Mouse (Mus musculus): ENCODE data around the gene Atrip. TPM values are rescaled to one million over a fixed set of nuclear protein-coding genes. Genes with fewer than 3 reads are reported as not detected.

Atrip gene
- total RNA-seq (2014; fragmentation: Nextera tagmentation) (13.5 and 26.7 TPM in 2 replicates), total RNA-seq (2017) (22.2 and 30.6 TPM in 2 replicates)

- ATAC-seq (replicated peaks; ENCODE audit: poor library complexity, severe bottlenecking), result peak; percentile 98
Measured at GRCm38 (mm10) chr9:109073661-109074573, at the start of gene Atrip. Gene Atrip, minus strand, starts transcription at chr9:109074124.

- ATAC-seq (replicated peaks; ENCODE audit: poor library complexity, severe bottlenecking), result peak; percentile 41
Measured at GRCm38 (mm10) chr9:109123266-109123665, 49.3 kb upstream of the Atrip start.

- peak; percentile 55; the same call in 1 of the 2 replicates for ATAC-seq (replicated peaks; ENCODE audit: poor library complexity, severe bottlenecking)
Measured at GRCm38 (mm10) chr9:109122553-109123085, 48.7 kb upstream of the Atrip start.

GRCm38 (mm10) chr9:109120956-109121355, 47.0 kb upstream of the Atrip start:
- no peak for ATAC-seq (replicated peaks; ENCODE audit: poor library complexity, severe bottlenecking)

- no peak for ATAC-seq (replicated peaks; ENCODE audit: poor library complexity, severe bottlenecking)
Measured at GRCm38 (mm10) chr9:109119571-109119970, 45.6 kb upstream of the Atrip start.

- peak; percentile 47 for ATAC-seq (replicated peaks; ENCODE audit: poor library complexity, severe bottlenecking)
Measured at GRCm38 (mm10) chr9:109118106-109118505, 44.2 kb upstream of the Atrip start.

GRCm38 (mm10) chr9:109116205-109116604, 42.3 kb upstream of the Atrip start:
- no peak for ATAC-seq (replicated peaks; ENCODE audit: poor library complexity, severe bottlenecking)

GRCm38 (mm10) chr9:109114871-109115270, 40.9 kb upstream of the Atrip start:
- no peak for ATAC-seq (replicated peaks; ENCODE audit: poor library complexity, severe bottlenecking)

- ATAC-seq (replicated peaks; ENCODE audit: poor library complexity, severe bottlenecking), result no peak
Measured at GRCm38 (mm10) chr9:109114276-109114675, 40.4 kb upstream of the Atrip start.

GRCm38 (mm10) chr9:109113331-109113730, 39.4 kb upstream of the Atrip start:
- ATAC-seq (replicated peaks; ENCODE audit: poor library complexity, severe bottlenecking), result no peak

- ATAC-seq (replicated peaks; ENCODE audit: poor library complexity, severe bottlenecking), result no peak
Measured at GRCm38 (mm10) chr9:109111591-109111990, 37.7 kb upstream of the Atrip start.

- no peak for ATAC-seq (replicated peaks; ENCODE audit: poor library complexity, severe bottlenecking)
Measured at GRCm38 (mm10) chr9:109111101-109111500, 37.2 kb upstream of the Atrip start.

- no peak for ATAC-seq (replicated peaks; ENCODE audit: poor library complexity, severe bottlenecking)
Measured at GRCm38 (mm10) chr9:109110240-109110639, 36.3 kb upstream of the Atrip start.

GRCm38 (mm10) chr9:109107341-109107740, 33.4 kb upstream of the Atrip start:
- no peak for ATAC-seq (replicated peaks; ENCODE audit: poor library complexity, severe bottlenecking)

GRCm38 (mm10) chr9:109105648-109106047, 31.7 kb upstream of the Atrip start:
- no peak for ATAC-seq (replicated peaks; ENCODE audit: poor library complexity, severe bottlenecking)

GRCm38 (mm10) chr9:109105011-109105410, 31.1 kb upstream of the Atrip start:
- ATAC-seq (replicated peaks; ENCODE audit: poor library complexity, severe bottlenecking), result no peak

- no peak for ATAC-seq (replicated peaks; ENCODE audit: poor library complexity, severe bottlenecking)
Measured at GRCm38 (mm10) chr9:109104083-109104482, 30.2 kb upstream of the Atrip start.

GRCm38 (mm10) chr9:109103250-109103649, 29.3 kb upstream of the Atrip start:
- no peak for ATAC-seq (replicated peaks; ENCODE audit: poor library complexity, severe bottlenecking)

GRCm38 (mm10) chr9:109102541-109102940, 28.6 kb upstream of the Atrip start:
- no peak for ATAC-seq (replicated peaks; ENCODE audit: poor library complexity, severe bottlenecking)

- no peak for ATAC-seq (replicated peaks; ENCODE audit: poor library complexity, severe bottlenecking)
Measured at GRCm38 (mm10) chr9:109101933-109102445, 28.1 kb upstream of the Atrip start.

GRCm38 (mm10) chr9:109100307-109100928, 26.5 kb upstream of the Atrip start:
- peak; percentile 60 for ATAC-seq (replicated peaks; ENCODE audit: poor library complexity, severe bottlenecking)

All from granulocyte monocyte progenitor cell, adult 5-6 weeks (primary cell).